Mouse (Mus musculus): ENCODE results near the gene Magi1. TPM values are rescaled to one million over a fixed set of nuclear protein-coding genes. Genes with fewer than 3 reads are reported as not detected.

Magi1 gene
- polyA plus RNA-seq, 1 experiment from 2014 or later = 10.9 TPM

DNA sequence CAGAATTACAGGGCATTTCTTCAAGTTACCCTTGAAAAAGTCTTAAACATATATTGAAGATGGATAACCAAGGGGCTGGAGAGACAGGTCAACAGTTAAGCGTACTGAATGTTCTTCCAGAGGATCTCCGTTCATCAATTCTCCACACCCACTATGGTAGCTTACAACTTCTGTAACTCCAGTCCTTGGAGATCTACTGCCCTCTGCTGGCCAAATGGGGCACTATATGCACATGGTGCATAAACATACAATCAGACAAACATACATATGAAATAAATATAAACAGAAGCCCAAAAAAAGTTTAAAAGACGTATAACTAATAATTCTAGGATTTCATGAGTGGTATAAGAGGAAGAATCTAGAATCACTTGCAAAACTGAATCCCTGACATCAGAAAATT lies 244.8 kb downstream of the Magi1 start:
- ATAC-seq (ENCODE audit: low FRiP score, low TSS enrichment) = no peak
- H3K4me2 ChIP-seq (replicated peaks; ENCODE audit: low read depth, low read length) = no peak overlapping the region
- no peak overlapping the region for H3K27ac ChIP-seq (ENCODE audit: low read depth, low read length)
- 0 out of 2 replicates have a peak, but pooled peaks cover 4% of the 10 kb centered on the region for H3K4me1 ChIP-seq (ENCODE audit: control insufficient read depth, insufficient read depth, low read length)
- H3K4me3 ChIP-seq (ENCODE audit: low read length) = no peak overlapping the region
- H3K27me3 ChIP-seq (ENCODE audit: control insufficient read depth, insufficient read depth, low read length) = no peaks in the 10 kb centered on the region
- WGBS = 89% methylated on average over 3 of the region's 3 CpGs
- peaks cover 4% of the 10 kb centered on the region; the same call in 1 of the 2 replicates for H3K9me3 ChIP-seq (ENCODE audit: control insufficient read depth, low read length)
- H3K9ac ChIP-seq (ENCODE audit: low read depth, low read length) = no peak overlapping the region
- no peaks in the 10 kb centered on the region for H3K36me3 ChIP-seq (ENCODE audit: control insufficient read depth, insufficient read depth, low read length)

DNA sequence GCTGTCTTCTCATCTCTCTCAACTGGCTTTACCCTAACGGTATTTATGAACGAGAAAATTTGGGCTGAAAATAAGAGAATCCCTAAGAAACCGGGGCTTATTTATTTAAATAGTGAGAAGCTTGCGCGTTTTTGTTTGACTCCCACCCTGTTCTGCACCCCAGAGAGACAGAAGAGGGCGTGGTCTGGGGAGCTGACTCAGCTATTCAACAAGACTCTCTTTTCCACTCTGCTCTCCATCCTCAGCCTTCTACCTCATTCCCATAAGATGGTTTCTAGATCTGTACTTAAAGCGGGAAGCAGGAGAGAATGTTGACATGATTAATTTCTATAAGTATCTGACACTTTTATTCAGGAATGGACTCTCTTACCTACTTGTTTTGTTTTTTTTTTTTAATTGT lies 247.2 kb downstream of the Magi1 start:
- Histone ChIP-seq H3K9ac (ENCODE audit: low read depth, low read length) (no peak overlapping the region), H3K27me3 (ENCODE audit: control insufficient read depth, insufficient read depth, low read length) (no peaks in the 10 kb centered on the region), H3K36me3 (ENCODE audit: control insufficient read depth, insufficient read depth, low read length) (no peaks in the 10 kb centered on the region), H3K4me2 (replicated peaks; ENCODE audit: low read depth, low read length) (no peak overlapping the region), H3K27ac (ENCODE audit: low read depth, low read length) (no peak overlapping the region), H3K4me1 (ENCODE audit: control insufficient read depth, insufficient read depth, low read length) (no peaks in the 10 kb centered on the region), H3K4me3 (ENCODE audit: low read length) (no peak overlapping the region), H3K9me3 (ENCODE audit: control insufficient read depth, low read length) (peaks cover 4% of the 10 kb centered on the region; the same call in 1 of the 2 replicates)
- WGBS = 67% methylated on average over 7 of the region's 7 CpGs
- ATAC-seq (ENCODE audit: low FRiP score, low TSS enrichment) = no peak

DNA sequence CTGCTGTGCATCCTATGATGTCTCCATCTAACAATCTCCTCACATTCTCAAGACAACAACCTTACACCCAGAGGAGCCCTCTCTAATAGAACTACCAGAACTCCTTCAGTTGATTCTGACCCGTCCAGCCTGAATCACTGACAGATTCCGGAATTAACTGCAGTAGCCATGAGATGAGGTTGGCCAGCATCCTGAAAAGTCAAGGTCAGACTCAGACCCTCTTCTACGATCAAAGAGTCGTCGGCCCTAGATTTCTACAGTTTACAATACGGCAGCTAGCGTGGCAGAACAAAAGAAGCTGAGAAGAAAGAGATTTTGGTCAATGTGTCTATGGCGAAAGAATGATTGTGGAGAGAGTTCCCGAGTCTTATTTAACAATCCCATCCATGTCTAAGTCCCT lies 257.4 kb downstream of the Magi1 start:
- Histone ChIP-seq H3K9ac (ENCODE audit: low read depth, low read length) (no peak overlapping the region), H3K4me3 (ENCODE audit: low read length) (no peak overlapping the region), H3K4me1 (ENCODE audit: control insufficient read depth, insufficient read depth, low read length) (peaks cover 8% of the 10 kb centered on the region; the same call in 1 of the 2 replicates), H3K36me3 (ENCODE audit: control insufficient read depth, insufficient read depth, low read length) (no peaks in the 10 kb centered on the region), H3K27ac (ENCODE audit: low read depth, low read length) (no peak overlapping the region), H3K27me3 (ENCODE audit: control insufficient read depth, insufficient read depth, low read length) (no peaks in the 10 kb centered on the region), H3K9me3 (ENCODE audit: control insufficient read depth, low read length) (no peaks in the 10 kb centered on the region), H3K4me2 (replicated peaks; ENCODE audit: low read depth, low read length) (no peak overlapping the region)
- 88% methylated on average over 9 of the region's 9 CpGs for WGBS
- no peak for ATAC-seq (ENCODE audit: low FRiP score, low TSS enrichment)

DNA sequence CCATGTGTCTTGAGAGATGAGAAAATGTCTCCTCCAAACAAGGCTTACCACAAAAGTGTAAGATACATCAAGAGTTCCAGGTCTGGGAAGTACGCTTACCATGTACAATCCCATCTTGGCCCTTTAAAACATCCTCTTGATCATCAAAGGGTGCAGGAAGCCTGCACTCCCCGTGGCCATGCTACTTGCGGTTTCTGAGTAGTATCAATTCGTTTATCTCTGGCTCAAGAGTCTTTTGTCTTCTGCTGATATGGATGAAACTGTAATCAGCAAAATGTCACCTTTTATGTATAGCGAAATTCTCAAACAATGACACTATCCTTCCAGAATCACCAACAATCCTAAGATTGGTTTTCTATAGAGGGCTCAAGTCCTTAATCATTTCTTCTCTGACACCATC lies 261.3 kb downstream of the Magi1 start:
- H3K4me3 ChIP-seq (ENCODE audit: low read length) = no peak overlapping the region

DNA sequence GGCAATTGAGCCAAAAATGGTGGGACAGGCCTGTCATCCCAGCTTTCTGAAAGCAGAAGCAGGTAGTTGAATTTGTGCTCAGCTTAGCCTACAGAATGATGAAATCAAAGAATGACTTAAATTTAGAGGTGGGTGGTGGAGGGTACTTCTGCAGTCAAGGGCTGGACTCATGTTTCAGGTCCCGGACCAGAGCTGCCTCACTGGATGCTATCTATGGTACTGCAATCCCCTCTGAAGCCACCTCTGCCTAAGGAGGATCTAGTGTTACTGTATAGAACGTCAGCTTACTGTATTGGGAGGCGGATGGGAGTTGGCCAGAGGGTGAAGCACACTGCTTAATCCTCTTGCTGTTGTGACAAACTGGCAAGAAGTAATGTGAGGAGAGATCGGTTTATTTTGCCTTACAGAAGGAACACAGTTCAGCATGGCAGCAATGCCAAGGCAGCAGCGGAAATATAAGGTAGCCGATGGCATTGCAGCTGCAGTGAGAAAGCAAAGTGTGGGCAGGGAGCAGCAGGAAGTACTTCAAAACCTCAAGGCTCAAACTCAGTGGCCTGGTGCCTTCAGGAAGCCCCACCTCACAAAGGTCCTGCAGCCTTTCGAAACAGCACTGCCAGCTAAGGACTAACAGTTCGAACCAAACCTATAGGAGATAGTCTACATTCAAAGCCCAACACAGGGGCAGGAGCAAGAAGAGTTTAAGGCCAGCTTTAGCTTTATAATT lies 262.3 kb downstream of the Magi1 start:
- no peak for ATAC-seq (ENCODE audit: low FRiP score, low TSS enrichment)
- 80% methylated on average over 8 of the region's 8 CpGs for WGBS

More for the DNA sequence above, 261.3 kb downstream of the Magi1 start:
- H3K9ac ChIP-seq (ENCODE audit: low read depth, low read length) = no peak overlapping the region
- no peak for ATAC-seq (ENCODE audit: low FRiP score, low TSS enrichment)
- no peak overlapping the region for H3K27ac ChIP-seq (ENCODE audit: low read depth, low read length)
- H3K4me2 ChIP-seq (replicated peaks; ENCODE audit: low read depth, low read length) = no peak overlapping the region
- H3K4me1 ChIP-seq (ENCODE audit: control insufficient read depth, insufficient read depth, low read length) = peaks cover 8% of the 10 kb centered on the region; the same call in 1 of the 2 replicates
- 87% methylated on average over 5 of the region's 5 CpGs for whole genome bisulfite sequencing
- H3K27me3 ChIP-seq (ENCODE audit: control insufficient read depth, insufficient read depth, low read length) = no peaks in the 10 kb centered on the region
- no peaks in the 10 kb centered on the region for H3K36me3 ChIP-seq (ENCODE audit: control insufficient read depth, insufficient read depth, low read length)
- H3K9me3 ChIP-seq (ENCODE audit: control insufficient read depth, low read length) = no peaks in the 10 kb centered on the region

DNA sequence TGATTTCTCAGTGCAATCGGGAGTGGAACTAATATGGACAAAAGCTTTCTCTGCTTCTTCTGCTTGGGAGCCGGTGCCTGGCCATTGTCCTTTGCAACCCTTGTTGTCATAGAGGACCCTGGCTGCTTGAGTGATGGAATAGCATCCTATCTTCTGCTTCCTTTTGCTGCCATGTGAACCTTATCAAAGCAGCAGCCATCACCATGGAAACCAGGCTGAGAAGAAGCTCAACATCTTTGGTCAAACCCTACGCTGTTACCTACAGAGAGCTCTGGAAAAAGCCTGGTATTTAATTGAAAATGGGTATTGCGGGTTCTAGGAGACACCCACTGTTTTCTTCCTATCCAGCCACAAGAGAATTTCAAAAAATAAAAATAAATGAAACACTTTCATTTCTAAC lies 263.2 kb downstream of the Magi1 start:
- no peak for ATAC-seq (ENCODE audit: low FRiP score, low TSS enrichment)
- peaks cover 8% of the 10 kb centered on the region; the same call in 1 of the 2 replicates for H3K4me1 ChIP-seq (ENCODE audit: control insufficient read depth, insufficient read depth, low read length)
- no peak overlapping the region for H3K4me2 ChIP-seq (replicated peaks; ENCODE audit: low read depth, low read length)
- H3K9ac ChIP-seq (ENCODE audit: low read depth, low read length) = no peak overlapping the region
- H3K27me3 ChIP-seq (ENCODE audit: control insufficient read depth, insufficient read depth, low read length) = no peaks in the 10 kb centered on the region
- H3K36me3 ChIP-seq (ENCODE audit: control insufficient read depth, insufficient read depth, low read length) = no peaks in the 10 kb centered on the region
- no peak overlapping the region for H3K4me3 ChIP-seq (ENCODE audit: low read length)
- no peak overlapping the region for H3K27ac ChIP-seq (ENCODE audit: low read depth, low read length)
- 88% methylated on average over 4 of the region's 4 CpGs for WGBS
- no peaks in the 10 kb centered on the region for H3K9me3 ChIP-seq (ENCODE audit: control insufficient read depth, low read length)

More for the DNA sequence above, 262.3 kb downstream of the Magi1 start:
- no peaks in the 10 kb centered on the region for H3K36me3 ChIP-seq (ENCODE audit: control insufficient read depth, insufficient read depth, low read length)
- H3K4me2 ChIP-seq (replicated peaks; ENCODE audit: low read depth, low read length) = no peak overlapping the region
- no peaks in the 10 kb centered on the region for H3K27me3 ChIP-seq (ENCODE audit: control insufficient read depth, insufficient read depth, low read length)
- H3K9ac ChIP-seq (ENCODE audit: low read depth, low read length) = no peak overlapping the region
- no peak overlapping the region for H3K27ac ChIP-seq (ENCODE audit: low read depth, low read length)
- no peaks in the 10 kb centered on the region for H3K9me3 ChIP-seq (ENCODE audit: control insufficient read depth, low read length)
- peaks cover 8% of the 10 kb centered on the region; the same call in 1 of the 2 replicates for H3K4me1 ChIP-seq (ENCODE audit: control insufficient read depth, insufficient read depth, low read length)
- H3K4me3 ChIP-seq (ENCODE audit: low read length) = no peak overlapping the region

DNA sequence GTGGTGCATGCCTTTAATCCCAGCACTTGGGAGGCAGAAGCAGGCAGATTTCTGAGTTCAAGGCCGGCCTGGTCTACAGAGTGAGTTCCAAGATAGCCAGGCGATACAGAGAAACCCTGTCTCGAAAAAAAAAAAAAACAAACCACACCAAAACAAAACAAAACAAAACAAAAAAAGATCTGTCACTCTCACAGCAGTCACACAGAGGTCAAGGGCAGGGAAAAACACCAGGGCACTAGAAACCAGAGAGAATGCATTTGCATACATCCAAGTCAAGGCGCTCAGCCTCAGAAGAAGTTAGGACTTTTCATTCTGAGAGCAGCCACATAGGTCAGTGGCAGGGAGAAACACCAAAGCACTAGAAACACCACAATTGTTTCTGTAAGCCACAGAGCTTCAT lies 263.8 kb downstream of the Magi1 start:
- ATAC-seq (ENCODE audit: low FRiP score, low TSS enrichment) = no peak
- no peaks in the 10 kb centered on the region for H3K36me3 ChIP-seq (ENCODE audit: control insufficient read depth, insufficient read depth, low read length)
- no peaks in the 10 kb centered on the region for H3K27me3 ChIP-seq (ENCODE audit: control insufficient read depth, insufficient read depth, low read length)
- no peak overlapping the region for H3K4me2 ChIP-seq (replicated peaks; ENCODE audit: low read depth, low read length)
- 96% methylated on average over 4 of the region's 4 CpGs for WGBS
- H3K9ac ChIP-seq (ENCODE audit: low read depth, low read length) = no peak overlapping the region
- peaks cover 6% of the 10 kb centered on the region; the same call in 1 of the 2 replicates for H3K4me1 ChIP-seq (ENCODE audit: control insufficient read depth, insufficient read depth, low read length)
- no peak overlapping the region for H3K27ac ChIP-seq (ENCODE audit: low read depth, low read length)
- H3K4me3 ChIP-seq (ENCODE audit: low read length) = no peak overlapping the region
- no peaks in the 10 kb centered on the region for H3K9me3 ChIP-seq (ENCODE audit: control insufficient read depth, low read length)

DNA sequence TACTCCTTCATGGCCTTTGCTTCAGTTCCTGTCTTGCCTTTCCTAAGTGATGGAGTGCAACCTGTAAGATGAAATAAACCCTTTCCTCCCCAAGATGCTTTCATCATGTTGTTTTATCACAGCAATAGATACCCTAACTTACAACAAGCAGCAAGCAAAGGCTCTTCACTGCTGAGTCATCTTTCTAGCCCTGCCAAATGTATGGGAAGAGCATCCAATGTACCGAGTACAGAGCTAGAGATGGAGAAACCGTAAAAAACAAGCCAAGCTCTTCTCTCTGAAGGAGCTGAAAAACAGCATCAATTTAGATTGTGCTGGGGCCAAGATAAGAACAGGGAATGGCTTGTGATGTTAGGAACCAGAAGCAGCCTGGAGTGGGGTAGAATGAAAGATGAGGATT lies 270.0 kb downstream of the Magi1 start:
- Histone ChIP-seq H3K4me2 (replicated peaks; ENCODE audit: low read depth, low read length) (no peak overlapping the region), H3K4me1 (ENCODE audit: control insufficient read depth, insufficient read depth, low read length) (peaks cover 21% of the 10 kb centered on the region), H3K36me3 (ENCODE audit: control insufficient read depth, insufficient read depth, low read length) (no peaks in the 10 kb centered on the region), H3K9me3 (ENCODE audit: control insufficient read depth, low read length) (no peaks in the 10 kb centered on the region), H3K27me3 (ENCODE audit: control insufficient read depth, insufficient read depth, low read length) (no peaks in the 10 kb centered on the region), H3K4me3 (ENCODE audit: low read length) (no peak overlapping the region), H3K27ac (ENCODE audit: low read depth, low read length) (no peak overlapping the region), H3K9ac (ENCODE audit: low read depth, low read length) (no peak overlapping the region)
- 69% methylated on average over 2 of the region's 2 CpGs for WGBS
- no peak for ATAC-seq (ENCODE audit: low FRiP score, low TSS enrichment)

DNA sequence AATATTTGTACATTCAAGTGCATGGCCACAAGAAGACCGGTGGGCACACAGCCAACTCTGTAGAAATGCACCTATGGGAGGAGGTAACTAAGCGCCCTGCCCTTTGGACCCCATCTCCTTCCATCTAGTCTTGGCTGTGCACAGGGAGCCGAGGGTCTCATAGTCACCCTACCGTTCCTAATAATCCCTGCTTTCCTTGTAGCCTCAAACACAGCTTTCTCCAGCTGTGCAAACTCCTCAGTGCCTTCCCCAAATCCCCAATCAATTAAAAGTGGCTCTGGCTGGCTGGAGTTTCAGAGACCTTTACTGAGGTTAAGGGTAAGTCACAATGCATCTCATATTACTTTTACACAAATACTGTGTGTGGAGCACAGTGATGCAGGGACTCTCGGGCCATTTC lies 271.8 kb downstream of the Magi1 start:
- Histone ChIP-seq H3K4me3 (ENCODE audit: low read length) (no peak overlapping the region), H3K27ac (ENCODE audit: low read depth, low read length) (peak overlapping the region; percentile 37; the same call in 1 of the 2 replicates), H3K4me2 (replicated peaks; ENCODE audit: low read depth, low read length) (no peak overlapping the region), H3K36me3 (ENCODE audit: control insufficient read depth, insufficient read depth, low read length) (no peaks in the 10 kb centered on the region), H3K27me3 (ENCODE audit: control insufficient read depth, insufficient read depth, low read length) (no peaks in the 10 kb centered on the region), H3K9ac (ENCODE audit: low read depth, low read length) (no peak overlapping the region), H3K9me3 (ENCODE audit: control insufficient read depth, low read length) (no peaks in the 10 kb centered on the region), H3K4me1 (ENCODE audit: control insufficient read depth, insufficient read depth, low read length) (peaks cover 21% of the 10 kb centered on the region)
- 23% methylated on average over 5 of the region's 5 CpGs for WGBS
- ATAC-seq (ENCODE audit: low FRiP score, low TSS enrichment) = peak; percentile 53; the same call in 1 of the 2 replicates

Data from kidney, embryonic 14.5 days (tissue).